ENCODE assay signal across 11 mouse cellular contexts in the genomic region with DNA sequence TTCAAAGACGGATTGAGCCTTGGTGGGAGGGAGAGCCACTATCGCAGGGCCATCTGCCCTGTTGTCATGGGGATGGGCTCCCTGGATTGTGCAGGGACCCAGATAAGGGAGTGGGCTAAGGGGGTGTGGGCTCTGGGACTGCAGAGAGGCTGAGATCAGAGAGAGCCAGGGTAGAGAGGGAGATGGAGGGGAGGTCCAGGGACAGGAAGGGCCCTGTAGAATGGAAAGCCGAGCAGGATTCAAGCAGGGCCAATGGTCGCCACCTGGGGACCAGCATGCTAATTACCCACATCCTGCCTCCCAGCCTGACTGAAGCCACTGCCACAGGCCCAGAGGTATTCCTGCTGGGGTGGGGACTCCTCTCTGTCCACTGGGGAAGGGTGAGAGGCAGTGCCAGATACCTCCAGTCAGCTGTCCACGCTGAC. TPM values are rescaled to one million over a fixed set of nuclear protein-coding genes. Genes with fewer than 3 reads are reported as not detected.
A peak's percentile ranks its signal among the peaks of the same experiment; 100 is the strongest.
DNase-seq lines count a peak whose midpoint lies in the region; ATAC-seq and TF ChIP-seq lines count a peak whose summit lies in the region.
"Had no signal": no experiment of that assay in that cellular context is flagged by ENCODE, and none has a peak within 500 bp of the region (broad histone marks: within the 10 kb centered on the region; RNA-seq: fewer than 3 reads in every experiment).

No protein-coding gene starts in this region.

- peak; percentile 57; the same call in 1 of the 2 replicates for ATAC-seq in neural tube, embryonic 12.5 days (ENCODE audit: low FRiP score, low read depth)
- peak; percentile 41; the same call in 1 of the 2 replicates for ATAC-seq in embryonic facial prominence, embryonic 14.5 days (ENCODE audit: low read depth)
- peak; percentile 53 for ATAC-seq in hindbrain, postnatal 0 days

- no peak overlapping the region for H3K4me2 ChIP-seq in neural tube, embryonic 12.5 days (replicated peaks)
- H3K4me2 ChIP-seq in embryonic facial prominence, embryonic 14.5 days (ENCODE audit: low read depth, low read length): no peak overlapping the region
- no peak overlapping the region for H3K4me2 ChIP-seq in hindbrain, postnatal 0 days (ENCODE audit: low read depth, low read length)
- H3K4me2 ChIP-seq: embryonic facial prominence, embryonic 12.5 days had no signal

- H3K9me3 ChIP-seq in neural tube, embryonic 12.5 days: no peaks in the 10 kb centered on the region
- H3K9me3 ChIP-seq in embryonic facial prominence, embryonic 14.5 days (ENCODE audit: control insufficient read depth, low read length): no peaks in the 10 kb centered on the region
- no peaks in the 10 kb centered on the region for H3K9me3 ChIP-seq in hindbrain, postnatal 0 days (ENCODE audit: low read length)
- H3K9me3 ChIP-seq: embryonic facial prominence, embryonic 12.5 days had no signal

- no peak overlapping the region for H3K27ac ChIP-seq in neural tube, embryonic 12.5 days
- H3K27ac ChIP-seq in embryonic facial prominence, embryonic 14.5 days (replicated peaks; ENCODE audit: low read depth, low read length): no peak overlapping the region
- no peak overlapping the region for H3K27ac ChIP-seq in hindbrain, postnatal 0 days
- H3K27ac ChIP-seq: embryonic facial prominence, embryonic 12.5 days had no signal

- no peak overlapping the region for H3K9ac ChIP-seq in neural tube, embryonic 12.5 days
- H3K9ac ChIP-seq in embryonic facial prominence, embryonic 14.5 days (ENCODE audit: low read depth, low read length): no peak overlapping the region
- H3K9ac ChIP-seq in hindbrain, postnatal 0 days (replicated peaks; ENCODE audit: low read length): no peak overlapping the region
- H3K9ac ChIP-seq: embryonic facial prominence, embryonic 12.5 days had no signal

- no peaks in the 10 kb centered on the region for H3K36me3 ChIP-seq in neural tube, embryonic 12.5 days
- H3K36me3 ChIP-seq in embryonic facial prominence, embryonic 14.5 days (ENCODE audit: control insufficient read depth, insufficient read depth, low read length): no peaks in the 10 kb centered on the region
- no peaks in the 10 kb centered on the region for H3K36me3 ChIP-seq in hindbrain, postnatal 0 days (ENCODE audit: insufficient read depth, low read length)
- H3K36me3 ChIP-seq: embryonic facial prominence, embryonic 12.5 days had no signal

- peaks cover 11% of the 10 kb centered on the region; the same call in 1 of the 2 replicates for H3K27me3 ChIP-seq in neural tube, embryonic 12.5 days (replicated peaks)
- no peaks in the 10 kb centered on the region for H3K27me3 ChIP-seq in embryonic facial prominence, embryonic 14.5 days (replicated peaks; ENCODE audit: control insufficient read depth, insufficient read depth, low read length)
- H3K27me3 ChIP-seq in hindbrain, postnatal 0 days (ENCODE audit: insufficient read depth, low read length): no peaks in the 10 kb centered on the region
- H3K27me3 ChIP-seq: embryonic facial prominence, embryonic 12.5 days had no signal

- DNase-seq in neural tube, embryonic 10.5 days (ENCODE audit: extremely low spot score, low spot score): no peak
- no peak for DNase-seq in embryonic facial prominence, embryonic 14.5 days (ENCODE audit: low spot score)
- DNase-seq in hindbrain, postnatal 0 days (ENCODE audit: low spot score): no peak
- peak; percentile 54 for DNase-seq in retina, embryonic 14.5 days (ENCODE audit: low spot score)
- no peak for DNase-seq in layer of hippocampus, postnatal 14 days (ENCODE audit: low spot score in 2 of 2)
- no peak for DNase-seq in thymus, postnatal 25 days
- DNase-seq: gastrocnemius, postnatal 25 days; layer of hippocampus, postnatal 36 days; lung, postnatal 14 days had no signal

- peaks cover 6% of the 10 kb centered on the region for H3K4me1 ChIP-seq in neural tube, embryonic 12.5 days
- H3K4me1 ChIP-seq in embryonic facial prominence, embryonic 14.5 days (ENCODE audit: control insufficient read depth, insufficient read depth, low read length): no peaks in the 10 kb centered on the region
- H3K4me1 ChIP-seq in hindbrain, postnatal 0 days (ENCODE audit: insufficient read depth, low read length): 0 out of 2 replicates have a peak, but pooled peaks cover 5% of the 10 kb centered on the region

- TF ChIP-seq CTCF in hindbrain, postnatal 0 days (IDR thresholded peaks at IDR 0.05; ENCODE audit: low read depth): no peak

- H3K4me3 ChIP-seq in neural tube, embryonic 12.5 days: no peak overlapping the region
- no peak overlapping the region for H3K4me3 ChIP-seq in embryonic facial prominence, embryonic 14.5 days (ENCODE audit: low read depth, low read length)
- no peak overlapping the region for H3K4me3 ChIP-seq in hindbrain, postnatal 0 days (ENCODE audit: low read length)
- H3K4me3 ChIP-seq: embryonic facial prominence, embryonic 12.5 days had no signal

- WGBS in neural tube, embryonic 12.5 days: 6% methylated on average over 5 of the region's 5 CpGs
- WGBS in embryonic facial prominence, embryonic 14.5 days: 15% methylated on average over 5 of the region's 5 CpGs
- 21% methylated on average over 5 of the region's 5 CpGs for WGBS in hindbrain, postnatal 0 days

RNA-seq across cellular contexts. Expression of a gene that starts 4.5 kb away (rescaled TPM):
- not detected in 2 replicates for polyA plus RNA-seq in neural tube, embryonic 12.5 days (2016; fragmentation: Nextera tagmentation; extraction: Ambion mirVana)
- polyA plus RNA-seq in embryonic facial prominence, embryonic 14.5 days (2014; fragmentation: Nextera tagmentation; extraction: Ambion mirVana): not detected in 2 replicates
- not detected in 2 replicates for total RNA-seq in hindbrain, postnatal 0 days (2014; rRNA removed)
- not detected in 2 replicates for polyA plus RNA-seq in hindbrain, postnatal 0 days (2015; fragmentation: Nextera tagmentation; extraction: Ambion mirVana)
- not detected for total RNA-seq in layer of hippocampus, postnatal 14 days (2021)
- total RNA-seq: gastrocnemius, postnatal 25 days; layer of hippocampus, postnatal 36 days had no signal
- polyA plus RNA-seq: embryonic facial prominence, embryonic 12.5 days had no signal

RNA-seq across cellular contexts. Expression of a gene that starts 32.9 kb away (rescaled TPM):
- polyA plus RNA-seq in neural tube, embryonic 12.5 days (2016; fragmentation: Nextera tagmentation; extraction: Ambion mirVana): 9.0 and 13.7 TPM in 2 replicates
- 27.1 and 31.6 TPM in 2 replicates for polyA plus RNA-seq in embryonic facial prominence, embryonic 14.5 days (2014; fragmentation: Nextera tagmentation; extraction: Ambion mirVana)
- 6.1 and 7.5 TPM in 2 replicates for total RNA-seq in hindbrain, postnatal 0 days (2014; rRNA removed)
- polyA plus RNA-seq in hindbrain, postnatal 0 days (2015; fragmentation: Nextera tagmentation; extraction: Ambion mirVana): 17.9 and 19.7 TPM in 2 replicates
- total RNA-seq in layer of hippocampus, postnatal 14 days (2021): 1 to 10 TPM; 7.0 to 7.6 TPM
